Mouse (Mus musculus) small intestine, adult 2 months (tissue): ENCODE results near the gene Arfgap2. TPM values are rescaled to one million over a fixed set of nuclear protein-coding genes. Genes with fewer than 3 reads are reported as not detected.

Experiments used
- H3K27ac ChIP-seq: fragments of 200-500 bp; 2 replicates; pipeline ENCODE4 v1.5.1; 2012; ENCODE audit warnings: low read depth, low read length, control low read depth, inconsistent platforms; ENCODE audit not compliant: insufficient read depth
- H3K27me3 ChIP-seq: fragments of 200-500 bp; 2 replicates; pipeline ENCODE4 v1.6.1; 2012; ENCODE audit warnings: mild to moderate bottlenecking, moderate library complexity, low read length, inconsistent platforms; ENCODE audit not compliant: control insufficient read depth, insufficient read depth
- H3K36me3 ChIP-seq: fragments of 200-500 bp; 2 replicates; pipeline ENCODE4 v1.6.1; 2012; ENCODE audit warnings: mild to moderate bottlenecking, low read length, control low read depth, inconsistent platforms; ENCODE audit not compliant: control insufficient read depth, insufficient read depth
- H3K4me1 ChIP-seq: fragments of 200-500 bp; 2 replicates; pipeline ENCODE4 v1.6.1; 2012; ENCODE audit warnings: low read length, inconsistent platforms, mixed read lengths; ENCODE audit not compliant: control insufficient read depth, insufficient read depth, insufficient read length
- H3K4me3 ChIP-seq: fragments of 200-500 bp; 2 replicates; pipeline ENCODE4 v1.5.1; 2012; ENCODE audit warnings: low read depth, mild to moderate bottlenecking, control low read depth, inconsistent platforms, low read length, moderate library complexity
- CTCF ChIP-seq: fragments of 200-500 bp; IDR thresholded peaks from 2 replicates; pipeline ENCODE4 v1.5.1; 2012; ENCODE audit warnings: low read depth, mild to moderate bottlenecking, control low read depth, inconsistent platforms, low read length, moderate library complexity, mixed read lengths; ENCODE audit not compliant: insufficient replicate concordance, insufficient read length; ENCODE audit errors: extremely low read depth
- POLR2A ChIP-seq: fragments of 200-500 bp; IDR thresholded peaks from 2 replicates; pipeline ENCODE4 v1.6.1; 2012; ENCODE audit warnings: low read depth, mild to moderate bottlenecking, control low read depth, inconsistent platforms, low read length, moderate library complexity
- WGBS: fragments of 180-500 bp; shearing (Covaris S2); methylation state at CpG from one replicate; pipeline ENCODE4 v1.1.7; 2018; 5-methylcytosine and 5-hydroxymethylcytosine counted together
- polyA plus RNA-seq: library from polyadenylated mRNA; depleted of rRNA; stranded (reverse); fragments of >200 nt; gene quantifications from 2 replicates; pipeline ENCODE4 v1.2.3, GENCODE M21; 2012

The Arfgap2 gene
- polyA plus RNA-seq, 1 experiment = 34.6 TPM

DNA sequence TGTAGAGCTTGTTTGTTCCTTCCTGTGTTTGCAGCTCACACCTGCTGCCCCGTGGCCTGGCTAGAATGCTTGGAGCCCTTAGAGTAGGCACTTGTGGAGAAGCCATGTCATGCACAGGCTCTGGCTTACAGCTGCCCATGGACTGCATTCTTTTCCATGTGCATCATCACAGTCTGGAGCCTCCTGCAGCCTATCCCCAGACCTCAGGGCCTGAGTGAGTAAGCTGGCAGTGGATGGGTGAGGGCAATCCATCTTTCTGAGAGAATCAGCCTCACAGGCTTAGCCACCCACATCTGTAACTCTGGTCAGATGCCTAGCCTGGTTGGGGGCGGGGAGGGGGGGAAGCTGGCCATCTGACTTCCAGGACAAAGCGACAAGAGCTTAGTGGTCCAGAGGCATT lies 34.4 kb downstream of the Arfgap2 start:
- no peak overlapping the region for H3K27ac ChIP-seq
- H3K36me3 ChIP-seq = no peaks in the 10 kb centered on the region
- H3K27me3 ChIP-seq = no peaks in the 10 kb centered on the region
- TF ChIP-seq CTCF (no peak), POLR2A (no peak)
- WGBS = 91% methylated on average over 3 of the region's 3 CpGs
- H3K4me1 ChIP-seq = no peaks in the 10 kb centered on the region
- no peak overlapping the region for H3K4me3 ChIP-seq

DNA sequence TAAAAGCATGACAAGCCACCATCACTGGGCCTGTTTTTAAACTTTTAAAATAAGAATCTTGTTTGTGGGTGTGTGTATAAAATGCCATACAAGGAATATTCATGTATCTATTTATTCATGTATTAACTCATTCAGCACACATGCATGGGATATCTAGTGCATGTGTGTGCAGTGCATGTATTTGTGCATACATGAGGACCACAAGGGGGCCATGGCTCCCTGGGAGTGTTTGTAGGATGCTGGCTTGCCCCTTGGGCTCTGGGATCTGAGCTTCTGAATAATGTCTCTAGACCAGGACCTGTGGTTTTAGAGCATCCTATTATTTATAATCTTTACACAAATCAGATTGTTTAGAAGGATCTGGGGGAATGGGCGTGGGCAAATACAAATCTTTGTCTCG lies 36.0 kb downstream of the Arfgap2 start:
- H3K4me3 ChIP-seq = no peak overlapping the region
- WGBS = 87% methylated on average over 2 of the region's 2 CpGs
- no peaks in the 10 kb centered on the region for H3K27me3 ChIP-seq
- no peaks in the 10 kb centered on the region for H3K4me1 ChIP-seq
- no peak for TF ChIP-seq POLR2A
- TF ChIP-seq CTCF = no peak
- no peaks in the 10 kb centered on the region for H3K36me3 ChIP-seq
- no peak overlapping the region for H3K27ac ChIP-seq

DNA sequence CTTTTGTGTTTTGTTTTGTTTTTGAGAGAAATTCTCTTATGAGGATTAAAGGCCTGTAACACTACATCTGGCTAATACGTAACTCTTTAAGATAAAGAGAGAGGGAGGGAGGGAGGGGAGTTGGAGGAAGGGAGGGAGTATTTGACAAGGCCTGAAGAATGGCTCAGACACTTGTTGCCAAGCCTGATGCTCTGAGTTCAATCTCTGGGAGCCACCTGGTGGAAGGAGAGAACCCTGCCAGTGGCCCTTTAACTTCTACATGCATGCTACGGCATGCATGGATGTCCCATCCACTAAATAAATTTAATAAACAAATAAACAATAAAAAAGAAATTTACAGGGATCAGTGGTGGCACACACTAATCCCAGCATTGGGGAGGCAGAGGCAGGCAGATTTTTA lies 37.1 kb downstream of the Arfgap2 start:
- no peak overlapping the region for H3K4me3 ChIP-seq

DNA sequence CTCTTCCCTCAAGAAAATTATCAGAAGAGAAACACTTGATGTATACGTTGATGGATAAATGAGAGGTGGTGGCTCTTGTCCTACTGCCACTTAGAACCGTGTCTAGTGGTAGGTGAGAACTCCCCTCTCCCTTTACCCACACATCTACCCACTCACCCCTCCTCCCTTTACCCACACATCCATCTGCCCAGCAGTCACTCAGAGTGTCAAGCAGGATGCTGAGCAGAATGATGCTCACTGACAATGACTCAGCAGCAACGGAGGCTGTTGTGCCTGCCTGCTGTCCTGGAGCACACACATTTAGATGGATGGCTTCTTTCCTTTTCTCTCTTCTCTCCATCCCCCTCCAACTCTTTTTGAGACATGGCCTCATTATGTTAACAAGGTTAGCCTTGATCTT lies 38.1 kb downstream of the Arfgap2 start:
- Histone ChIP-seq H3K4me3 (no peak overlapping the region), H3K27me3 (no peaks in the 10 kb centered on the region), H3K4me1 (peaks cover 3% of the 10 kb centered on the region; the same call in 1 of the 2 replicates), H3K36me3 (no peaks in the 10 kb centered on the region), H3K27ac (no peak overlapping the region)
- no peak for TF ChIP-seq POLR2A
- no peak for TF ChIP-seq CTCF
- WGBS = 86% methylated on average over 3 of the region's 3 CpGs

More for the DNA sequence above, 37.1 kb downstream of the Arfgap2 start:
- Histone ChIP-seq H3K27ac (no peak overlapping the region), H3K36me3 (no peaks in the 10 kb centered on the region), H3K27me3 (no peaks in the 10 kb centered on the region), H3K4me1 (no peaks in the 10 kb centered on the region)
- TF ChIP-seq POLR2A = no peak
- peak; percentile 34; the same call in 1 of the 2 replicates for TF ChIP-seq CTCF
- 49% methylated on average over 2 of the region's 2 CpGs for WGBS

DNA sequence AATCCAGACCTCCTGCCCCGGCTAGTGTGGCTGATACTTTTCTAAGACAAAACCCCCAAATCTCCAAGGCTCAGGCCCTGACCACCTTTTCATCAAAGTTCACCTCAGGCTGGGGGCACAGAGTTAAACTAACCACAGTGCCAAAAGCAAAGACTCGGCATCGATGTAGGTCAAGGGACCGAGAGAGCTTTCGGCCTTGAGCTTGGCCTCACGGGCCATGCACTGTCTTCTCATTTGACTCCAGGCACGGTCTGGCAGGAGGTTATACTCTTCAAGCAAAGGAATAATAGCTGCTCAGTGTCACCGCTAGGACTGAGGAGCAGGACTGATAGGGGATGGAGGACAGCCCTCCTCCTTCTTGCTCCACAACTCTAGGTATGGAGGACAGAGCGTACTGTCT lies 41.2 kb downstream of the Arfgap2 start:
- WGBS = 96% methylated on average over 9 of the region's 9 CpGs
- no peak overlapping the region for H3K27ac ChIP-seq
- no peak overlapping the region for H3K4me3 ChIP-seq
- no peak for TF ChIP-seq CTCF
- no peak for TF ChIP-seq POLR2A
- no peaks in the 10 kb centered on the region for H3K27me3 ChIP-seq
- H3K4me1 ChIP-seq = peaks cover 10% of the 10 kb centered on the region
- no peaks in the 10 kb centered on the region for H3K36me3 ChIP-seq

DNA sequence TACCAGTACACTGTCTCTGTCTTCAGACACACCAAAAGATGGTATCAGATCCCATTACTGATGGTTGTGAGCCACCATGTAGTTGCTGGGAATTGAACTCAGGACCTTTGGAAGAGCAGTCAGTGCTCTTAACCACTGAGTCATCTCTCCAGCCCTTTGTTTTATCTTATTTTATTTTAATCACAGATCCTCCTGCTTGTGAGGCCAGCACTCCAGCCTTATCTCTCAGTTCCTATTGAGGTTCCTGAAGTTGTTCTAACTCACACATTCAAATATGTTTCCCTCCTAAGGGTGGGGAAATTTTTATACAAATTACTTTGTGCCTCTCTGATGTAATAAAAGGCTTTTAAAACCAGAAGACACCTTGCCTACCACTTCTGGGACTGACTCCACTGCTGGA lies 41.8 kb downstream of the Arfgap2 start:
- TF ChIP-seq POLR2A (no peak), CTCF (no peak)
- peaks cover 12% of the 10 kb centered on the region for H3K4me1 ChIP-seq
- no peaks in the 10 kb centered on the region for H3K36me3 ChIP-seq
- no peak overlapping the region for H3K4me3 ChIP-seq
- no peak overlapping the region for H3K27ac ChIP-seq
- no peaks in the 10 kb centered on the region for H3K27me3 ChIP-seq

DNA sequence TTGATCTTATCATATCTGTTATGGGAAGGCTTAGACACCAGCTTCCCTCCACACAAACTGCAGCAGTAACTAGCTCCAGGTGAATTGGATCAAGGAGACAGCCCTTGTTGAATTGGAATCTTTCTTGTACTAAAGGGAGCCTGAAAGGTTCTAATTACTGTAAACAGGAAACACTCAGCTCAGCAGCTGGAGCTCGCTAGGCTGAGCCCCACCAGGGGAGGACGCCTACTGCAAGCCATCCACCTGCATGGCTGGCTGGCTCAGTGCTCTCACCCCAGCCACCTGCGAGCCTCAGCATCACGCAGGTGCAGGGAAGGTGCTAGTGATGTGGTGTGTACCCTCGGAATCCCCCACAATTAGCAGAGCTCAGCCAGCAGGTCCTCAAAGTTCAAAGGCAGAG lies 43.9 kb downstream of the Arfgap2 start:
- Histone ChIP-seq H3K36me3 (no peaks in the 10 kb centered on the region), H3K27me3 (no peaks in the 10 kb centered on the region), H3K27ac (peak overlapping the region; percentile 8; the same call in 1 of the 2 replicates), H3K4me1 (peaks cover 15% of the 10 kb centered on the region), H3K4me3 (no peak overlapping the region)
- no peak for TF ChIP-seq CTCF
- 12% methylated on average over 5 of the region's 5 CpGs for WGBS

DNA sequence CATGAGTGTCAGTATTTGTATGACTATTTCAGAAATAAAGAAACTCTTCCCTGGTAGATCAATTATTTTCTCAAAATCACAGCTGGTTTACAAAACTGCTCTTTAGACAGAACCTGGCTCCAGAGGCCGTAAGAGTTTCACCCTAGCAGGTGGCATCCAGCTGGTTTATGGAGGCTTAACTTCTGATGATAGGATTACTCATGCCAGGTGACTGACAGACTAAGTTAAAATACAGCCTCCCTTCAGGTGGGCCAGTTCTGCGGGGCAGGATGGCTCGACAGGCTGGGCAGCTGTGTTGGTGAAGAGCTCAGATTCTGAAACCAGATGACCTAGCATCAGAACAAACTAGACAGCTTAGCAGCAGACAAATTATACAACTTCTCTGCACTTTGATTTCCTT lies 44.8 kb downstream of the Arfgap2 start:
- H3K4me1 ChIP-seq = peaks cover 15% of the 10 kb centered on the region
- H3K36me3 ChIP-seq = no peaks in the 10 kb centered on the region
- TF ChIP-seq POLR2A (no peak), CTCF (no peak)
- H3K4me3 ChIP-seq = no peak overlapping the region
- H3K27me3 ChIP-seq = no peaks in the 10 kb centered on the region
- no peak overlapping the region for H3K27ac ChIP-seq
- 41% methylated on average over 3 of the region's 3 CpGs for WGBS
